Mouse (Mus musculus) spleen, postnatal 14 days (tissue): ENCODE results near the gene Kank2.
A peak's percentile ranks its signal among the peaks of the same experiment; 100 is the strongest.
"Not testable (repeated sequence)": the region's sequence is repeated elsewhere in the genome, so short reads cannot be mapped to it uniquely, and the experiment has no call there.

ENCODE experiments used
- DNase-seq, 2 experiments: peaks; one replicate each; pipeline ENCODE4 v3.0.0; 2021 to 2022; ENCODE audit warnings: low spot score in 2 of 2

The Kank2 gene

GRCm38 (mm10) chr9:21818561-21818960 lies 20.0 kb upstream of the Kank2 start:
- DNase-seq, result no peak

GRCm38 (mm10) chr9:21818125-21818524 lies 19.6 kb upstream of the Kank2 start:
- no peak for DNase-seq

- no peak for DNase-seq
Measured at GRCm38 (mm10) chr9:21816716-21817305, 18.3 kb upstream of the Kank2 start.

- no peak for DNase-seq
Measured at GRCm38 (mm10) chr9:21811170-21811569, 12.6 kb upstream of the Kank2 start.

- DNase-seq, result no peak
Measured at GRCm38 (mm10) chr9:21808561-21808960, 10.0 kb upstream of the Kank2 start.

GRCm38 (mm10) chr9:21806976-21807375 lies 8.4 kb upstream of the Kank2 start:
- no peak for DNase-seq

- DNase-seq, result no peak
Measured at GRCm38 (mm10) chr9:21806363-21806762, 7.8 kb upstream of the Kank2 start.

- peak; percentile 44 to 71 for DNase-seq
Measured at GRCm38 (mm10) chr9:21803986-21804644, 5.6 kb upstream of the Kank2 start.

GRCm38 (mm10) chr9:21801591-21801990 lies 3.0 kb upstream of the Kank2 start:
- no peak for DNase-seq

- no peak for DNase-seq
Measured at GRCm38 (mm10) chr9:21801121-21801520, 2.6 kb upstream of the Kank2 start.

GRCm38 (mm10) chr9:21799010-21799350 lies 436 bp upstream of the Kank2 start:
- no peak for DNase-seq

- DNase-seq, result no peak
Measured at GRCm38 (mm10) chr9:21797921-21798344, 611 bp downstream of the Kank2 start.

- DNase-seq, result no peak
Measured at GRCm38 (mm10) chr9:21796919-21797318, 1.6 kb downstream of the Kank2 start.

- no peak for DNase-seq
Measured at GRCm38 (mm10) chr9:21796259-21796658, 2.3 kb downstream of the Kank2 start.

- no peak for DNase-seq
Measured at GRCm38 (mm10) chr9:21795579-21795978, 3.0 kb downstream of the Kank2 start.

- DNase-seq, result no peak
Measured at GRCm38 (mm10) chr9:21794925-21795324, 3.6 kb downstream of the Kank2 start.

- DNase-seq, result no peak
Measured at GRCm38 (mm10) chr9:21794344-21794834, 4.2 kb downstream of the Kank2 start.

- DNase-seq, result not testable (repeated sequence)
Measured at GRCm38 (mm10) chr9:21793507-21793906, 5.0 kb downstream of the Kank2 start.

- DNase-seq, result no peak
Measured at GRCm38 (mm10) chr9:21792644-21793043, 5.9 kb downstream of the Kank2 start.

GRCm38 (mm10) chr9:21791861-21792260 lies 6.7 kb downstream of the Kank2 start:
- DNase-seq, result no peak

- DNase-seq, result no peak
Measured at GRCm38 (mm10) chr9:21788234-21788633, 10.3 kb downstream of the Kank2 start.

- no peak for DNase-seq
Measured at GRCm38 (mm10) chr9:21787654-21788053, 10.9 kb downstream of the Kank2 start.

- peak in 1 of 2 experiments; percentile 35 for DNase-seq
Measured at GRCm38 (mm10) chr9:21786906-21787305, 11.6 kb downstream of the Kank2 start.

- not testable (repeated sequence) for DNase-seq
Measured at GRCm38 (mm10) chr9:21786309-21786708, 12.2 kb downstream of the Kank2 start.
